Mouse (Mus musculus) lung, embryonic 15.5 days (tissue): ENCODE measurements around the gene Nol9. TPM values are rescaled to one million over a fixed set of nuclear protein-coding genes. Genes with fewer than 3 reads are reported as not detected.
A peak's percentile ranks its signal among the peaks of the same experiment; 100 is the strongest.

Experiments
- ATAC-seq: fragments of 200-750 bp; cut with Nextera tagmentation; 2 replicates; pipeline ENCODE4 v1.8.0; 2017; ENCODE audit warnings: moderate number of reproducible peaks, borderline replicate concordance; ENCODE audit not compliant: low FRiP score, low TSS enrichment; ENCODE audit errors: extremely low read depth
- H3K27ac ChIP-seq: fragments of 300-500 bp; sonication (generic); 2 replicates; pipeline ENCODE4 v1.5.1; 2015; ENCODE audit warnings: moderate library complexity, mild to moderate bottlenecking, inconsistent platforms
- H3K27me3 ChIP-seq: fragments of 300-500 bp; sonication (generic); 2 replicates; pipeline ENCODE4 v1.6.1; 2015; ENCODE audit warnings: inconsistent platforms
- H3K36me3 ChIP-seq: fragments of 300-500 bp; sonication (generic); 2 replicates; pipeline ENCODE4 v1.6.1; 2015; ENCODE audit warnings: inconsistent platforms
- H3K4me1 ChIP-seq: fragments of 300-500 bp; sonication (generic); 2 replicates; pipeline ENCODE4 v1.6.1; 2015; ENCODE audit warnings: inconsistent platforms
- H3K4me2 ChIP-seq: fragments of 300-500 bp; sonication (generic); 2 replicates; pipeline ENCODE4 v1.6.1; 2015; ENCODE audit warnings: inconsistent platforms, mild to moderate bottlenecking, moderate library complexity
- H3K4me3 ChIP-seq: fragments of 300-500 bp; sonication (generic); 2 replicates; pipeline ENCODE4 v1.5.1; 2015; ENCODE audit warnings: mild to moderate bottlenecking, inconsistent platforms
- H3K9ac ChIP-seq: fragments of 300-500 bp; sonication (generic); 2 replicates; pipeline ENCODE4 v1.6.1; 2015; ENCODE audit warnings: inconsistent platforms
- H3K9me3 ChIP-seq: fragments of 300-500 bp; sonication (generic); 2 replicates; pipeline ENCODE4 v1.6.1; 2016; ENCODE audit warnings: inconsistent platforms
- WGBS: fragments of 180-500 bp; shearing (Covaris S2); methylation state at CpG from one replicate; pipeline ENCODE4 v1.1.7; 2015; 5-methylcytosine and 5-hydroxymethylcytosine counted together
- polyA plus RNA-seq: library from polyadenylated mRNA; unstranded; fragments of >200 nt; fragmentation: Nextera tagmentation; extraction: Ambion mirVana; gene quantifications from 2 replicates; pipeline ENCODE4 v1.2.1, GENCODE M21; 2015

The Nol9 gene
- polyA plus RNA-seq, 1 experiment from 2014 or later, result 29.4 TPM

- peaks cover 10% of the 10 kb centered on the region for H3K4me1 ChIP-seq
- H3K4me2 ChIP-seq, result no peak overlapping the region
- no peaks in the 10 kb centered on the region for H3K36me3 ChIP-seq
- H3K27me3 ChIP-seq, result no peaks in the 10 kb centered on the region
- H3K9ac ChIP-seq, result no peak overlapping the region
- 56% methylated on average over 4 of the region's 4 CpGs for WGBS
- H3K4me3 ChIP-seq, result no peak overlapping the region
- no peak for ATAC-seq
- no peaks in the 10 kb centered on the region for H3K9me3 ChIP-seq
- no peak overlapping the region for H3K27ac ChIP-seq
Measured at GRCm38 (mm10) chr4:152001335-152001734, 37.8 kb upstream of the Nol9 start.

GRCm38 (mm10) chr4:152002063-152002462 lies 37.1 kb upstream of the Nol9 start:
- ATAC-seq, result no peak
- Histone ChIP-seq H3K27me3 (no peaks in the 10 kb centered on the region), H3K9ac (no peak overlapping the region), H3K4me3 (no peak overlapping the region), H3K4me2 (no peak overlapping the region), H3K36me3 (no peaks in the 10 kb centered on the region), H3K9me3 (no peaks in the 10 kb centered on the region), H3K27ac (no peak overlapping the region), H3K4me1 (peaks cover 17% of the 10 kb centered on the region)
- 67% methylated on average over 3 of the region's 3 CpGs for WGBS

- H3K4me3 ChIP-seq, result no peak overlapping the region
- no peaks in the 10 kb centered on the region for H3K9me3 ChIP-seq
- no peaks in the 10 kb centered on the region for H3K27me3 ChIP-seq
- H3K4me2 ChIP-seq, result no peak overlapping the region
- H3K27ac ChIP-seq, result no peak overlapping the region
- H3K4me1 ChIP-seq, result peaks cover 39% of the 10 kb centered on the region
- no peak overlapping the region for H3K9ac ChIP-seq
- H3K36me3 ChIP-seq, result no peaks in the 10 kb centered on the region
- 80% methylated on average over 6 of the region's 6 CpGs for WGBS
- ATAC-seq, result no peak
Measured at GRCm38 (mm10) chr4:152006137-152006536, 33.0 kb upstream of the Nol9 start.

DNA sequence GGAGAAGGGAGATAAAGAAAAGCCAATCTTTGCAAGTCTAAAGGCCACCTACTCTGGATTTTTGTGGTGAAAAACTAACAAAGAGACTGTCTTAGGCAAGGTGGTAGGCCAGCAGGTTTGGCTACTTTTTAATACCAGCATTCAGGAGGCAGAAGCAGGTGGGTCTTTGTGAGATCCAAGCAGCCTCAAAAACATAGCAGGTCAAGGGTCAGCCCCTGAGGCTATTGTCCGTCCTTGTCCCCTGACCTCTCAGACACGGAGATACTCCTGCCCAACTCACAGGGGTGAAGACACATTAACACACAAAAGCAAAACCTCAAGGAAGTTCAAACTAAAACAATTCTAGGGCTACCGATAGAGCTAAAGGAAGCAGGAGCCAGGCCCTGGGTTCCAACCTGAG lies 32.3 kb upstream of the Nol9 start:
- ATAC-seq, result no peak
- H3K27ac ChIP-seq, result peak overlapping the region; percentile 95; the same call in 1 of the 2 replicates
- H3K4me2 ChIP-seq, result no peak overlapping the region
- H3K9ac ChIP-seq, result no peak overlapping the region
- no peaks in the 10 kb centered on the region for H3K9me3 ChIP-seq
- 40% methylated on average over 3 of the region's 3 CpGs for WGBS
- H3K4me3 ChIP-seq, result no peak overlapping the region
- no peaks in the 10 kb centered on the region for H3K27me3 ChIP-seq
- peaks cover 45% of the 10 kb centered on the region for H3K4me1 ChIP-seq
- no peaks in the 10 kb centered on the region for H3K36me3 ChIP-seq

DNA sequence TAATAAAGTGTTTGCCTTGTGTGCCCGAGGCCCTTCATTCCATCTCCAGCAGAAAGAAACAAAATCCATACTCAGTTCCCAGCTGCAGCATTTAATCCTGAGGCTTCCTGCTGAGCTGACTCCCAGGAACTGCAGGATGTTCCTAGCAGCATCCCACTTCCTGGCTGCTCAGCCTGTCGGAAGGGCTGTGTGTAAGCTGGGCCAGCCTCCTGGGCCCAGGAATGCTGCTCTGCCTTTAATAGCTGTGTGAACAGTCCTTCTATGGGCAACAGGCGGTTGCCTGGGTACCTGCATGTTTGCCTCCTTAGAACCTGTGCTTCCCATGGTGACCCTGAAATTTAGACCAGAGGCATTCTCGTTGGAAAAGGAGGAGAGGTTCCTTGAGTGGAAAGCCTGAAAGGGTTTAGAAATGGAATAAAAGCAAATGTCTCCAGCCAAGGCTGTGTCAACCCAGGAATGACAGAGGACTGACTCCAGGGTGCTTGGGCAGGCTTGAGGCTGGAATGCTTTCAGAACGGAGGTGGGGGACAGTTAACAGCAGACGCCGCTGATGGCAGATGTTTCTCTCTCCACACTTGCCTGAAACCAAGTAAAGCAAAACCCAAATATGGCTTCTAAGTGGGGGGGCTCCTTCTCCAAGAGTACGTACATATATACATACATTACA lies 31.5 kb upstream of the Nol9 start:
- Histone ChIP-seq H3K4me1 (peaks cover 51% of the 10 kb centered on the region), H3K36me3 (peaks cover 6% of the 10 kb centered on the region; the same call in 1 of the 2 replicates), H3K4me3 (peak overlapping the region; percentile 61), H3K9ac (peak overlapping the region; percentile 54; the same call in 1 of the 2 replicates), H3K27ac (peak overlapping the region; percentile 95), H3K9me3 (no peaks in the 10 kb centered on the region), H3K4me2 (peak overlapping the region; percentile 99), H3K27me3 (no peaks in the 10 kb centered on the region)
- ATAC-seq, result no peak
- WGBS, result 7% methylated on average over 8 of the region's 8 CpGs

- H3K4me2 ChIP-seq, result peak overlapping the region; percentile 99
- peaks cover 51% of the 10 kb centered on the region for H3K4me1 ChIP-seq
- no peak for ATAC-seq
- peak overlapping the region; percentile 61 for H3K4me3 ChIP-seq
- H3K9ac ChIP-seq, result peak overlapping the region; percentile 54
- H3K9me3 ChIP-seq, result no peaks in the 10 kb centered on the region
- peak overlapping the region; percentile 95 for H3K27ac ChIP-seq
- H3K27me3 ChIP-seq, result no peaks in the 10 kb centered on the region
- peaks cover 11% of the 10 kb centered on the region; the same call in 1 of the 2 replicates for H3K36me3 ChIP-seq
- WGBS, result 2% methylated on average over 14 of the region's 14 CpGs
Measured at GRCm38 (mm10) chr4:152008148-152008500, 31.0 kb upstream of the Nol9 start.

DNA sequence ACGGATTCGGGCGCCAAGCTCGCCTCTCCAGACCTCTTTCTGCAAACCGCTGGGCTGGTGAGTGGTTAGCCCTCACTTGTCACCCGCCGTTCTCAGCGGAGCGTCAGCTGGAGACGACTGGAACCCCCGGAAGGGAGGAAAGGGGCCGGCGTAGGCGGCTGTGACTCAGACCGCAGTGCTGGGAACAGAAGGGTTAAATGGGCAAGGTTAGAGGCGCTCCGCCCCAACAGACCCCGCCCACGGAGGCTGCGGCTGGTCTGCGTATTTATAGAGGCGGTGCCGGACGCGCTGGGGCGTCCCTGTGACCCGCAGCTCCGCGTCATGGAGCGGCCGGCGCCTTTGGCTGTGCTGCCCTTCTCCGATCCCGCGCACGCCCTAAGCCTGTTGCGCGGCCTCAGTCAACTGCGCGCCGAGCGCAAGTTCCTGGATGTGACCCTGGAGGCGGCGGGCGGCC lies 30.5 kb upstream of the Nol9 start, which contains the start of gene Klhl21:
TSS of gene Klhl21 (plus strand) at position 182 of the 454 bp plus-strand sequence.
- H3K4me2 ChIP-seq, result peak within 1 kb of the TSS; percentile 99
- peak; percentile 92 for ATAC-seq
- H3K4me1 ChIP-seq, result peaks cover 51% of the 10 kb centered on the region
- peak within 1 kb of the TSS; percentile 95 for H3K27ac ChIP-seq
- H3K9me3 ChIP-seq, result no peaks in the 10 kb centered on the region
- under 1% methylated on average over 45 of the region's 45 CpGs for WGBS
- peak within 1 kb of the TSS; percentile 61 for H3K4me3 ChIP-seq
- peak within 1 kb of the TSS; percentile 54 for H3K9ac ChIP-seq
- peaks cover 12% of the 10 kb centered on the region; the same call in 1 of the 2 replicates for H3K36me3 ChIP-seq
- no peaks in the 10 kb centered on the region for H3K27me3 ChIP-seq

GRCm38 (mm10) chr4:152009076-152010051 lies 29.8 kb upstream of the Nol9 start:
- ATAC-seq, result peak; percentile 82
- H3K27ac ChIP-seq, result peak overlapping the region; percentile 95
- H3K4me3 ChIP-seq, result peak overlapping the region; percentile 61
- H3K9me3 ChIP-seq, result no peaks in the 10 kb centered on the region
- peaks cover 18% of the 10 kb centered on the region for H3K36me3 ChIP-seq
- peak overlapping the region; percentile 54 for H3K9ac ChIP-seq
- peak overlapping the region; percentile 99 for H3K4me2 ChIP-seq
- WGBS, result 1% methylated on average over 111 of the region's 115 CpGs
- peaks cover 51% of the 10 kb centered on the region for H3K4me1 ChIP-seq
- no peaks in the 10 kb centered on the region for H3K27me3 ChIP-seq

DNA sequence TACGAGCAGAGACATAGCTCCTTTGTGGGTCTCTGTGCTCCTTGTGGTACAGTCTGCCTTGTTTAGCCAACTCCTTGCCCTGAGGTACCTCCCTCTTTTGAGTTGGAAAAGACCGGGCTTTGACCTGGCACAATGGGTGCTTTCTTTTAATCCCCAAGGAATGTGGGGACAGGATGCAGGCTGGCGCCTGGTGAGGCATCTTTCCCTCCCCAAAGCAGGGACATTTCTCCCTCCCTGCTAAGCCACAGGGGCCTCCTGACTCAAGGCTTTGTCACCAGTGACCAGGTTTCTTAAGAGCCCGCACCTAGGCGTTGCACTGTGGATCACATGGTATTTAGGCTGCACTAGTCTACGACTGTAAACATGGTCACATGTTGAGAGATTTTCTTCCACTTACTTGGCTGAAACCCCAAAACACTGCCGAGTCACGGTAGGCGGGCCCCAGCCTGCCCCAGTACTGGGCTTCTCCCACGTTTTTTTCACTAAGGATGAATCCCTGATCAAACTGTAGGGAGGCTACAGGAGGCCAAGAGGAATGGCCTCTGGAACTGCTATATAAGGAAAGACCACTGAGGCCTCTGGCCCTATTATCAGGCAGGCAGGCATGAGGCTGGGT lies 28.9 kb upstream of the Nol9 start:
- Histone ChIP-seq H3K27me3 (no peaks in the 10 kb centered on the region), H3K4me1 (peaks cover 51% of the 10 kb centered on the region), H3K27ac (peak overlapping the region; percentile 95), H3K9me3 (no peaks in the 10 kb centered on the region), H3K9ac (peak overlapping the region; percentile 54), H3K4me2 (peak overlapping the region; percentile 99), H3K4me3 (peak overlapping the region; percentile 61), H3K36me3 (peaks cover 26% of the 10 kb centered on the region)
- under 1% methylated on average over 10 of the region's 10 CpGs for WGBS
- ATAC-seq, result peak; percentile 17; the same call in 1 of the 2 replicates

DNA sequence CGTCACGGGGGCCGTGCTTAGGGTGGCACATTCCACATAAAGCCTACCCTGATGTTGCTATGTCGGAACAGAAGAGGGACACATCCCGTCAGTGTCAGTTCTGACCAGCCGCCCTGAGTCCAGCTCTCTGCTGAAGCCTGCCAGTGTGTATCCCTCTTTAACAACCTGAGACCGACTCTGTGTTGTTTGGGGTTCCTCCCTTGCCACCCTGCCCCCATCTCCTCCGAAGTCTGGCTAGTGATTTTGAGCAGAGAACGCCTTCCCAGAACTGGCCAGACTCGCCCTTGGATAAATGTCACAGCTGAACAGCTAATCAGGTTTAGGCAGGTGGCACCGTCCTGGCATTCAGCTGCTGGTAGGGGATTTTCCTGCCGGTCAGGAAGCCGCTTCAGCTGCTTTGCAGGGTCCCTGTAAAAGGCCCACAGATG lies 28.4 kb upstream of the Nol9 start:
- Histone ChIP-seq H3K36me3 (peaks cover 31% of the 10 kb centered on the region), H3K27ac (peak overlapping the region; percentile 95), H3K4me2 (peak overlapping the region; percentile 99), H3K4me1 (peaks cover 51% of the 10 kb centered on the region), H3K4me3 (peak overlapping the region; percentile 61), H3K9ac (peak overlapping the region; percentile 54), H3K9me3 (no peaks in the 10 kb centered on the region), H3K27me3 (no peaks in the 10 kb centered on the region)
- WGBS, result 9% methylated on average over 13 of the region's 13 CpGs
- ATAC-seq, result no peak

DNA sequence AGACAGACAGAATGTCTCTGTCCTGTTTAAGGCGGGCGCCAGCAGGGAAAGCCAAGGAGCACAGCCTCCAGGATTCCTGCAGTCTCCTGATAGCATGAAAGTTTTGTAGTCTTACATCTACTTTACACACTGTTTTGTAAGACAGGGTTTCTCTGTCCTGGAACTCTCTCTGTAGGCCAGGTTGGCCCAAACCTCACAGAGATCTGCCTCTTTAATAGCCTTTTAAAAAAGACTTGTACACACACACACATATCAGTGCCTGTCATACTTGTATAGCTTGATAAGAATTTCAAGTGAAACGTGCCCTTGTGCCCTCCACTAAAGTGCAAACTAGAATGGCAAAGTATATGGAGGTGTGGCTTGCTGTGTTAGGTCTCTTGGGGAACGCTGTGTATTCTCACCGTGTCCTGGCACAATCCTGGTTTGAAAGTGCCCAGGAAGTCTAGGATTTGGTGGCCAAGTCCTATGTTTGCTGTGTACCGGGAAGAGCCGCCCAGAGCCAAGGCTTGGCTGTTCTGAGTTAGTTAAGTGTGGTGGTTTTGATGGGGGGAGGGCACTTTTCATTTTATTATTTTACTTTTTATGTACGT lies 27.9 kb upstream of the Nol9 start:
- peak overlapping the region; percentile 95 for H3K27ac ChIP-seq
- peaks cover 51% of the 10 kb centered on the region for H3K4me1 ChIP-seq
- no peaks in the 10 kb centered on the region for H3K9me3 ChIP-seq
- no peak for ATAC-seq
- WGBS, result 57% methylated on average over 8 of the region's 8 CpGs
- H3K4me2 ChIP-seq, result peak overlapping the region; percentile 99
- peak overlapping the region; percentile 54; the same call in 1 of the 2 replicates for H3K9ac ChIP-seq
- peak overlapping the region; percentile 61 for H3K4me3 ChIP-seq
- H3K36me3 ChIP-seq, result peaks cover 36% of the 10 kb centered on the region
- H3K27me3 ChIP-seq, result no peaks in the 10 kb centered on the region
